Mouse (Mus musculus): ENCODE measurements around the gene Xrn2. TPM values are rescaled to one million over a fixed set of nuclear protein-coding genes. Genes with fewer than 3 reads are reported as not detected.

Gene Xrn2
- total and polyA plus RNA-seq, 3 experiments, result 98.0 to 108 TPM; not detected in 1

- no peaks in the 10 kb centered on the region for H3K9me3 ChIP-seq (replicated peaks; ENCODE audit: insufficient read depth, low read length)
- no peaks in the 10 kb centered on the region for H3K27me3 ChIP-seq (ENCODE audit: control insufficient read depth in 1 of 2, insufficient read depth in 2 of 2, low read length in 2 of 2)
- H3K27ac ChIP-seq (ENCODE audit: control insufficient read depth, low read depth, low read length), result no peak overlapping the region
- peaks cover 2 to 11% of the 10 kb centered on the region in 2 experiments; a peak in 2 of 4 replicates for H3K4me1 ChIP-seq (ENCODE audit: control insufficient read depth in 1 of 2, insufficient read depth in 2 of 2, low read length in 2 of 2)
- no peak for DNase-seq (ENCODE audit: low read depth, low spot score)
- TF ChIP-seq USF1 (IDR thresholded peaks at IDR 0.05; ENCODE audit: low read depth, low read length), result no peak
- no peak for TF ChIP-seq POLR2A (IDR thresholded peaks at IDR 0.05; ENCODE audit: control insufficient read depth in 1 of 2, insufficient read depth in 1 of 2, low read depth in 1 of 2, low read length in 2 of 2, poor library complexity in 1 of 2)
- no peak for TF ChIP-seq MAFK (IDR thresholded peaks at IDR 0.05; ENCODE audit: borderline replicate concordance, low read depth, low read length)
- TF ChIP-seq ETS1 (IDR thresholded peaks at IDR 0.05; ENCODE audit: low read depth, low read length), result no peak
- no peak for TF ChIP-seq MAZ (IDR thresholded peaks at IDR 0.05; ENCODE audit: low read depth, low read length)
- no peak for TF ChIP-seq ZKSCAN1 (IDR thresholded peaks at IDR 0.05; ENCODE audit: low read depth, low read length)
- no peak for TF ChIP-seq TCF12 (IDR thresholded peaks at IDR 0.05; ENCODE audit: low read depth, low read length)
- no peak for TF ChIP-seq UBTF (IDR thresholded peaks at IDR 0.05; ENCODE audit: borderline replicate concordance, insufficient read depth, low read depth, low read length)
- no peak for TF ChIP-seq BHLHE40 (IDR thresholded peaks at IDR 0.05; ENCODE audit: borderline replicate concordance, low read depth, low read length)
- no peak for TF ChIP-seq ZNF384 (IDR thresholded peaks at IDR 0.05; ENCODE audit: low read depth, low read length)
- no peak for TF ChIP-seq CHD2 (IDR thresholded peaks at IDR 0.05; ENCODE audit: low read length)
- no peak for TF ChIP-seq USF2 (IDR thresholded peaks at IDR 0.05; ENCODE audit: borderline replicate concordance in 1 of 2, insufficient read depth in 1 of 2, low read depth in 1 of 2, low read length in 2 of 2)
- TF ChIP-seq KAT2A (conservative IDR thresholded peaks at IDR 0.05; ENCODE audit: low read depth, low read length), result no peak
- TF ChIP-seq GATA1 (IDR thresholded peaks at IDR 0.05; ENCODE audit: low read depth, low read length), result no peak
- no peak for TF ChIP-seq TAL1 (IDR thresholded peaks at IDR 0.05; ENCODE audit: low read length)
- TF ChIP-seq MYB (IDR thresholded peaks at IDR 0.05; ENCODE audit: low read depth, low read length), result no peak
- no peak for TF ChIP-seq ZC3H11A (IDR thresholded peaks at IDR 0.05; ENCODE audit: low read depth, low read length)
- TF ChIP-seq NELFE (IDR thresholded peaks at IDR 0.05; ENCODE audit: low read depth, low read length), result no peak
- TF ChIP-seq RCOR1 (IDR thresholded peaks at IDR 0.05; ENCODE audit: low read depth, low read length), result no peak
- H3K4me3 ChIP-seq (ENCODE audit: control insufficient read depth in 1 of 2, insufficient read depth in 1 of 2, low read depth in 2 of 2, low read length in 2 of 2), result no peak overlapping the region
- H3K79me2 ChIP-seq (ENCODE audit: control insufficient read depth, insufficient read depth, low read length, poor library complexity), result no peaks in the 10 kb centered on the region
- H3K9ac ChIP-seq (ENCODE audit: control insufficient read depth, low read depth, low read length, poor library complexity, severe bottlenecking), result no peak overlapping the region
- peaks cover 0 to 10% of the 10 kb centered on the region in 2 experiments; a peak in 2 of 4 replicates for H3K36me3 ChIP-seq (ENCODE audit: control insufficient read depth in 1 of 2, insufficient read depth in 2 of 2, low read length in 2 of 2)
These were observed 27.0 kb upstream of the Xrn2 start for GRCm38 (mm10) chr2:146985807-146986206.

- H3K4me3 ChIP-seq (ENCODE audit: control insufficient read depth in 1 of 2, insufficient read depth in 1 of 2, low read depth in 2 of 2, low read length in 2 of 2), result no peak overlapping the region
- peaks cover 0 to 10% of the 10 kb centered on the region in 2 experiments; a peak in 2 of 4 replicates for H3K36me3 ChIP-seq (ENCODE audit: control insufficient read depth in 1 of 2, insufficient read depth in 2 of 2, low read length in 2 of 2)
- no peaks in the 10 kb centered on the region for H3K79me2 ChIP-seq (ENCODE audit: control insufficient read depth, insufficient read depth, low read length, poor library complexity)
- DNase-seq (ENCODE audit: low read depth, low spot score), result no peak
- no peak overlapping the region for H3K9ac ChIP-seq (ENCODE audit: control insufficient read depth, low read depth, low read length, poor library complexity, severe bottlenecking)
- H3K27me3 ChIP-seq (ENCODE audit: control insufficient read depth in 1 of 2, insufficient read depth in 2 of 2, low read length in 2 of 2), result no peaks in the 10 kb centered on the region
- H3K9me3 ChIP-seq (replicated peaks; ENCODE audit: insufficient read depth, low read length), result no peaks in the 10 kb centered on the region
- no peak overlapping the region for H3K27ac ChIP-seq (ENCODE audit: control insufficient read depth, low read depth, low read length)
- peaks cover 2 to 11% of the 10 kb centered on the region in 2 experiments; a peak in 2 of 4 replicates for H3K4me1 ChIP-seq (ENCODE audit: control insufficient read depth in 1 of 2, insufficient read depth in 2 of 2, low read length in 2 of 2)
- TF ChIP-seq ZC3H11A (IDR thresholded peaks at IDR 0.05; ENCODE audit: low read depth, low read length) (no peak), POLR2AphosphoS5 (IDR thresholded peaks at IDR 0.05; ENCODE audit: borderline replicate concordance, low read depth, low read length) (no peak), USF1 (IDR thresholded peaks at IDR 0.05; ENCODE audit: low read depth, low read length) (no peak), EP300 (IDR thresholded peaks at IDR 0.05; ENCODE audit: low read depth in 1 of 2, low read length in 2 of 2) (peak; percentile 14 to 52; a peak in 3 of 4 replicates), USF2 (IDR thresholded peaks at IDR 0.05; ENCODE audit: borderline replicate concordance in 1 of 2, insufficient read depth in 1 of 2, low read depth in 1 of 2, low read length in 2 of 2) (no peak), ETS1 (IDR thresholded peaks at IDR 0.05; ENCODE audit: low read depth, low read length) (peak; percentile 45; the same call in 1 of the 2 replicates), HCFC1 (IDR thresholded peaks at IDR 0.05; ENCODE audit: low read depth, low read length) (no peak), E2F4 (IDR thresholded peaks at IDR 0.05; ENCODE audit: borderline replicate concordance, low read depth, low read length) (no peak), CHD2 (IDR thresholded peaks at IDR 0.05; ENCODE audit: low read length) (no peak), NRF1 (IDR thresholded peaks at IDR 0.05; ENCODE audit: insufficient read depth, low read depth, low read length, poor library complexity, severe bottlenecking) (no peak), MXI1 (IDR thresholded peaks at IDR 0.05; ENCODE audit: low read depth, low read length) (peak; percentile 69; the same call in 1 of the 2 replicates), SMC3 (IDR thresholded peaks at IDR 0.05; ENCODE audit: low read depth, low read length) (no peak), CTCF (IDR thresholded peaks at IDR 0.05 in 2 of 3, conservative IDR thresholded peaks at IDR 0.05 in 1 of 3; ENCODE audit: control insufficient read depth in 1 of 3, insufficient read depth in 1 of 3, low read depth in 2 of 3, low read length in 3 of 3, poor library complexity in 1 of 3, severe bottlenecking in 1 of 3) (no peak), GABPA (IDR thresholded peaks at IDR 0.05; ENCODE audit: low read depth, low read length) (no peak), RCOR1 (IDR thresholded peaks at IDR 0.05; ENCODE audit: low read depth, low read length) (peak; percentile 57; the same call in 1 of the 2 replicates), ZNF384 (IDR thresholded peaks at IDR 0.05; ENCODE audit: low read depth, low read length) (no peak), MYC (IDR thresholded peaks at IDR 0.05; ENCODE audit: low read depth, low read length) (no peak), UBTF (IDR thresholded peaks at IDR 0.05; ENCODE audit: borderline replicate concordance, insufficient read depth, low read depth, low read length) (no peak), ELF1 (IDR thresholded peaks at IDR 0.05; ENCODE audit: low read depth, low read length) (no peak)
These were observed 26.4 kb upstream of the Xrn2 start for GRCm38 (mm10) chr2:146986429-146986828.

All from MEL (cell line).